Mouse (Mus musculus): ENCODE data around the gene Dip2b.

DNA sequence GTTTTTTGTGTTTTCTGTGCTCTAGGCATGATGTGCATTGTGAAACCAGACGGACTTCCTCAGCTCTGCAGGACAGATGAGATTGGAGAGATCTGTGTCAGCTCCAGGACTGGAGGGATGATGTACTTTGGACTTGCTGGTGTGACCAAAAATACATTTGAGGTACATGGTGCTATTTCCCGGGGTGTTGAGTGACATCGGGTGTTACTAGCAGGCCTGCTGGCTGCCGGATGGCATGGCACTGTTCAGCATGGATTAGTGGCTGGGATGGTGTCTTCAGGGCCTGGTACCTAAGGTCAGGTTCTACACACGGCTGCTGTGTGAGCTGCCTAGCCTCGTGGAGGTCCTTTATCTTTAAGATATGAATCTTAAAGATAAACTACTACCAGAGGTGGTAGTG, 136.7 kb downstream of the Dip2b start:
- no peak for TF ChIP-seq CTCF (IDR thresholded peaks at IDR 0.05; ENCODE audit: control insufficient read depth, insufficient read depth, low read length)
- no peak for TF ChIP-seq POLR2A (IDR thresholded peaks at IDR 0.05; ENCODE audit: borderline replicate concordance, control insufficient read depth, low read depth, low read length)
